Mouse (Mus musculus): ENCODE data around the gene P2rx5.

P2rx5 gene

GRCm38 (mm10) chr11:73159957-73160810 lies at the start of gene P2rx5:
Gene P2rx5 (plus strand): TSS chr11:73160421.
- DNase-seq (ENCODE audit: low spot score in 2 of 2), result no peak

GRCm38 (mm10) chr11:73111414-73111813 lies 48.8 kb upstream of the P2rx5 start:
- no peak for DNase-seq (ENCODE audit: low spot score in 2 of 2)

- no peak for DNase-seq (ENCODE audit: low spot score in 2 of 2)
These were observed 33.7 kb upstream of the P2rx5 start for GRCm38 (mm10) chr11:73126495-73126894.

- DNase-seq (ENCODE audit: low spot score in 2 of 2), result peak; percentile 11 to 33
These were observed 29.2 kb upstream of the P2rx5 start for GRCm38 (mm10) chr11:73131020-73131419.

- no peak for DNase-seq (ENCODE audit: low spot score in 2 of 2)
These were observed 27.2 kb upstream of the P2rx5 start for GRCm38 (mm10) chr11:73132999-73133398.

- no peak for DNase-seq (ENCODE audit: low spot score in 2 of 2)
These were observed 26.0 kb upstream of the P2rx5 start for GRCm38 (mm10) chr11:73134222-73134621.

- DNase-seq (ENCODE audit: low spot score in 2 of 2), result no peak
These were observed 23.6 kb upstream of the P2rx5 start for GRCm38 (mm10) chr11:73136587-73136986.

GRCm38 (mm10) chr11:73137116-73137515 lies 23.1 kb upstream of the P2rx5 start:
- DNase-seq (ENCODE audit: low spot score in 2 of 2), result no peak

- DNase-seq (ENCODE audit: low spot score in 2 of 2), result peak; percentile 83 to 89
These were observed 22.4 kb upstream of the P2rx5 start, which contains the start of gene Haspin for GRCm38 (mm10) chr11:73137591-73138501. Gene Haspin (minus strand): TSS chr11:73138294.

GRCm38 (mm10) chr11:73144261-73144681 lies 15.9 kb upstream of the P2rx5 start:
- DNase-seq (ENCODE audit: low spot score in 2 of 2), result no peak

- DNase-seq (ENCODE audit: low spot score in 2 of 2), result no peak
These were observed 13.9 kb upstream of the P2rx5 start for GRCm38 (mm10) chr11:73146026-73146974.

- DNase-seq (ENCODE audit: low spot score in 2 of 2), result no peak
These were observed 13.3 kb upstream of the P2rx5 start for GRCm38 (mm10) chr11:73146975-73147365.

- no peak for DNase-seq (ENCODE audit: low spot score in 2 of 2)
These were observed 12.0 kb upstream of the P2rx5 start for GRCm38 (mm10) chr11:73148209-73148608.

- no peak for DNase-seq (ENCODE audit: low spot score in 2 of 2)
These were observed 5.2 kb upstream of the P2rx5 start for GRCm38 (mm10) chr11:73155071-73155470.

GRCm38 (mm10) chr11:73160811-73161200 lies 585 bp downstream of the P2rx5 start:
- no peak for DNase-seq (ENCODE audit: low spot score in 2 of 2)

GRCm38 (mm10) chr11:73161616-73162015 lies 1.4 kb downstream of the P2rx5 start:
- no peak for DNase-seq (ENCODE audit: low spot score in 2 of 2)

- no peak for DNase-seq (ENCODE audit: low spot score in 2 of 2)
These were observed 2.1 kb downstream of the P2rx5 start for GRCm38 (mm10) chr11:73162284-73162683.

GRCm38 (mm10) chr11:73168071-73168470 lies 7.8 kb downstream of the P2rx5 start:
- no peak for DNase-seq (ENCODE audit: low spot score in 2 of 2)

- DNase-seq (ENCODE audit: low spot score in 2 of 2), result no peak
These were observed 8.4 kb downstream of the P2rx5 start for GRCm38 (mm10) chr11:73168576-73168975.

GRCm38 (mm10) chr11:73169231-73169630 lies 9.0 kb downstream of the P2rx5 start:
- DNase-seq (ENCODE audit: low spot score in 2 of 2), result peak; percentile 36 to 64

GRCm38 (mm10) chr11:73172186-73172585 lies 12.0 kb downstream of the P2rx5 start:
- DNase-seq (ENCODE audit: low spot score in 2 of 2), result no peak

Measured in frontal cortex, postnatal 36 days (tissue).